Mouse (Mus musculus) ES-E14 (cell line): ENCODE results near the gene Epas1. TPM values are rescaled to one million over a fixed set of nuclear protein-coding genes. Genes with fewer than 3 reads are reported as not detected.

Experiments used
- DNase-seq: peaks from one replicate; pipeline ENCODE4 v3.0.0-alpha.2; 2013; ENCODE audit warnings: low read depth, low spot score
- H3K27ac ChIP-seq: 2 replicates; pipeline ENCODE4 v1.5.1; 2012; ENCODE audit warnings: low read depth, mild to moderate bottlenecking, low read length, moderate library complexity, mixed read lengths; ENCODE audit not compliant: poor library complexity, insufficient read depth, severe bottlenecking
- H3K36me3 ChIP-seq: 2 replicates; pipeline ENCODE4 v1.6.1; 2012; ENCODE audit warnings: mild to moderate bottlenecking, low read length, moderate library complexity, mixed read lengths; ENCODE audit not compliant: control insufficient read depth, poor library complexity, insufficient read depth, severe bottlenecking
- H3K4me1 ChIP-seq, 2 experiments: fragments of 150-350 bp in 1 of 2; sonication (generic) in 1 of 2; 2 replicates each; pipeline ENCODE4 v1.6.1; 2012; ENCODE audit warnings: low read length in 2 of 2, mild to moderate bottlenecking in 1 of 2, mixed read lengths in 1 of 2; ENCODE audit not compliant: control insufficient read depth in 2 of 2, insufficient read depth in 2 of 2, poor library complexity in 1 of 2
- H3K4me3 ChIP-seq, 2 experiments: fragments of 150-350 bp in 1 of 2; sonication (generic) in 1 of 2; 2 replicates each; pipeline ENCODE4 v1.5.1; 2012; ENCODE audit warnings: low read length in 2 of 2, low read depth in 1 of 2, mild to moderate bottlenecking in 1 of 2, mixed read lengths in 1 of 2; ENCODE audit not compliant: insufficient read depth in 1 of 2, poor library complexity in 1 of 2, severe bottlenecking in 1 of 2
- H3K9ac ChIP-seq: 2 replicates; pipeline ENCODE4 v1.6.1; 2012; ENCODE audit warnings: low read depth, mild to moderate bottlenecking, low read length, mixed read lengths; ENCODE audit not compliant: poor library complexity, insufficient read depth, severe bottlenecking
- H3K9me3 ChIP-seq: fragments of 150-350 bp; sonication (generic); 2 replicates; pipeline ENCODE4 v1.6.1; 2012; ENCODE audit warnings: low read depth, mild to moderate bottlenecking, low read length; ENCODE audit not compliant: control insufficient read depth, insufficient read depth
- CHD2 ChIP-seq: IDR thresholded peaks from 2 replicates; pipeline ENCODE4 v1.6.1; 2014; ENCODE audit warnings: mild to moderate bottlenecking, low read depth, low read length, inconsistent platforms
- HCFC1 ChIP-seq: IDR thresholded peaks from 2 replicates; pipeline ENCODE4 v1.6.1; 2012; ENCODE audit warnings: low read length, inconsistent platforms, borderline replicate concordance; ENCODE audit not compliant: insufficient read depth
- MAFK ChIP-seq: IDR thresholded peaks from 2 replicates; pipeline ENCODE4 v1.6.1; 2014; ENCODE audit warnings: mild to moderate bottlenecking, low read depth, low read length, inconsistent platforms; ENCODE audit not compliant: insufficient read depth
- ZC3H11A ChIP-seq: IDR thresholded peaks from 2 replicates; pipeline ENCODE4 v1.6.1; 2012; ENCODE audit warnings: low read depth, mild to moderate bottlenecking, inconsistent platforms, low read length, borderline replicate concordance
- ZNF384 ChIP-seq: IDR thresholded peaks from 2 replicates; pipeline ENCODE4 v1.6.1; 2012; ENCODE audit warnings: low read depth, low read length, inconsistent platforms
- in situ Hi-C, 2 experiments: fragments of 600-800 bp; cut with MboI; formaldehyde crosslinking; loops; one replicate each; pipeline ENCODE4 v1.15.1; 2025; ENCODE audit warnings: low sequenced_read_pairs in 2 of 2, inconsistent platforms in 1 of 2; ENCODE audit not compliant: unreplicated experiment in 2 of 2
- total RNA-seq: library from RNA; depleted of rRNA; stranded (reverse); fragments of 300-350 nt; gene quantifications from 2 replicates; pipeline ENCODE4 v1.2.3, GENCODE M21; 2012

Epas1 gene
- total RNA-seq, 1 experiment = 9.5 TPM

- Histone ChIP-seq H3K27ac (no peak overlapping the region), H3K9me3 (no peaks in the 10 kb centered on the region), H3K4me3 (no peak overlapping the region), H3K9ac (no peak overlapping the region), H3K36me3 (peaks cover 13% of the 10 kb centered on the region), H3K4me1 (peaks cover 0 to 1% of the 10 kb centered on the region in 2 experiments; a peak in 2 of 4 replicates)
- TF ChIP-seq MAFK = no peak
- TF ChIP-seq ZNF384 = no peak
- TF ChIP-seq ZC3H11A = no peak
- TF ChIP-seq HCFC1 = no peak
- no peak for TF ChIP-seq CHD2
- no peak for DNase-seq
- in situ Hi-C loops = loop anchor here in 1 of 2 experiments (10.0 kb wide), 1 partner anchor 310 kb away; the partner anchor contains the start of gene Gm10309
Measured at GRCm38 (mm10) chr17:86814320-86814719, 60.8 kb downstream of the Epas1 start.

DNA sequence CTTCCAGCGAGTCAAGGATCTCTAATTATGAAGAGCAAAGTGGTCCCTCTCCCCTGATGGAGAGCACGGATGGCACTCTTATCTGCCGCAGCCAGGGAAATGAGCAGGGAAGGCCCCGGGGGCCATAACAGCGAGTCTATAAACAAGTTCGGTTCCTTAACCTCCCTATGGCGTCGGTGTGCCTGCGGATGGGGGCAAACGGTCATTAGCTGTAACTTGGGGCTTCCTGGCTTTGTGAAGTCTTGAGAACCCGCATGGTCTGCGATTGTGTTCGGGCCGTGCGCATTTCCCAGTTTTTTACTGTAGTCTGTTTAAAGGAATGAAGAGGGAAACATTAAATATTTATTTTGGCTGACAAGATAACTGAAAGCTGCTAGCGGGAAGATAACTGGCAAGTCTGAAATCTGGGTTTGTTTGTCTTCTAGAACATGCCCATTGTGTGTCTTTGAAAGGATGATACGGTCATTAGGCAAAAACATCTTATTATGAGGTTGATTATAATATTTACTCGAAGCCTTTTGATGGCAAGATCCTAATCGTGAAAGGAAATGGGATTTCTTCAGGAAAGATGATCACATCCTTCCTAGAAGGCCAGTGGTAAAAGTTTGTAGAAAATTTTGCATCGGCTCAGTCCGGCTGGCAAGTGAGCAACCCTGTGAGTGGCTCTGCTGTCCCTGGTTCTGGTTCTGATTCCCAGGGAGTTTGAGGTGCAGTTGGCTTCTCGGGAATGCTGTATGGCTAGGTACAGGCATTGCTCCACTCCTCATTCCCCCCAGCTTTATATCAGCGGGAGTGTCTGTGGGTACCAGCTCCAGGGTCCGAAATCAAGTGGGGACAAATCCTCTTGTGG, 61.7 kb downstream of the Epas1 start:
- Histone ChIP-seq H3K36me3 (peaks cover 7% of the 10 kb centered on the region), H3K4me3 (no peak overlapping the region), H3K9me3 (no peaks in the 10 kb centered on the region), H3K9ac (no peak overlapping the region), H3K27ac (no peak overlapping the region), H3K4me1 (peaks cover 0 to 1% of the 10 kb centered on the region in 2 experiments; a peak in 1 of 4 replicates)
- no peak for DNase-seq
- TF ChIP-seq HCFC1 (no peak), MAFK (no peak), CHD2 (no peak), ZNF384 (no peak), ZC3H11A (no peak)
- in situ Hi-C loops = loop anchor here in 1 of 2 experiments (10.0 kb wide), 1 partner anchor 310 kb away; the partner anchor contains the start of gene Gm10309

GRCm38 (mm10) chr17:86822017-86822737, 68.7 kb downstream of the Epas1 start:
- Histone ChIP-seq H3K4me1 (no peaks in the 10 kb centered on the region), H3K4me3 (no peak overlapping the region), H3K9ac (no peak overlapping the region), H3K36me3 (peaks cover 27% of the 10 kb centered on the region), H3K27ac (no peak overlapping the region), H3K9me3 (no peaks in the 10 kb centered on the region)
- in situ Hi-C loops = no loop called here
- no peak for DNase-seq
- TF ChIP-seq MAFK = no peak
- TF ChIP-seq HCFC1 = no peak
- TF ChIP-seq CHD2 = no peak
- TF ChIP-seq ZC3H11A = no peak
- no peak for TF ChIP-seq ZNF384

DNA sequence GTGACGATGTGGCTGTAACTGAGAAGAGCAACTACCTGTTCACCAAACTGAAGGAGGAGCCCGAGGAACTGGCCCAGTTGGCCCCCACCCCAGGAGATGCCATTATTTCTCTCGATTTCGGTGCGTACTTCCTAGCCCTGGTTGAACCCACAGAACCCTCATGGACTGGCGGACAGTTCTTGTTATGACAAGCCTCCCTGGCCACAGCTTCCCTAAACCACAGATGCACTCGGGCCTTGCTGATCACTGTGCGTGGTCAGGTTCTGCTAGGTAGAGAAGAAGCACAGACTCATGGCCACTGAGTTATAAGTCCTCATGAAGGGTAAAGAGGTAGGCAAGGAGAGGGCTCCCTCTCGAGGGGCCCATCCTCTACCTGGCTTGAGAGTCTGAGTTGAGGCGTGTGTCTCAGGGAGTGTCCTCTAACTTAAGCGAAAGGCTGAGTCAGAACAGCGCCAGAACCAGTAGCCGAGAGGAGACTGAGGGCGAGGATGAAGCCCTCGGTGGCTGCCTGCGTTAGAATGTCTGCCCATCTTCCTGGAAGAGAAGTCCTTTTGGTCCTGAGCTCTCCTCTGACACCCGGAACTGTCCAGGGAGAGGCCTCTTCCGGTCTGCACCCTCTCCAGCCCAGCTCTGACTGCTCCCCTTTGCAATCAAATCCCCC, 71.1 kb downstream of the Epas1 start:
- Histone ChIP-seq H3K4me1 (no peaks in the 10 kb centered on the region), H3K36me3 (peaks cover 42% of the 10 kb centered on the region), H3K27ac (no peak overlapping the region), H3K9me3 (no peaks in the 10 kb centered on the region), H3K4me3 (no peak overlapping the region), H3K9ac (no peak overlapping the region)
- TF ChIP-seq MAFK = no peak
- no peak for TF ChIP-seq ZC3H11A
- TF ChIP-seq CHD2 = no peak
- TF ChIP-seq HCFC1 = no peak
- TF ChIP-seq ZNF384 = no peak
- no peak for DNase-seq
- in situ Hi-C loops = no loop called here
